Mouse (Mus musculus) intestine, embryonic 15.5 days (tissue): ENCODE measurements around the gene Ncf2. TPM values are rescaled to one million over a fixed set of nuclear protein-coding genes. Genes with fewer than 3 reads are reported as not detected.

Source experiments
- ATAC-seq: fragments of 200-750 bp; cut with Nextera tagmentation; 2 replicates; pipeline ENCODE4 v1.8.0; 2017; ENCODE audit warnings: moderate TSS enrichment, moderate library complexity
- H3K27ac ChIP-seq: fragments of 300-500 bp; sonication (generic); 2 replicates; pipeline ENCODE4 v1.5.1; 2015; ENCODE audit warnings: mild to moderate bottlenecking, inconsistent platforms
- H3K27me3 ChIP-seq: fragments of 300-500 bp; sonication (generic); replicated peaks from 2 replicates; pipeline ENCODE4 v1.6.1; 2015; ENCODE audit warnings: inconsistent platforms
- H3K36me3 ChIP-seq: fragments of 300-500 bp; sonication (generic); 2 replicates; pipeline ENCODE4 v1.6.1; 2015; ENCODE audit warnings: inconsistent platforms
- H3K4me1 ChIP-seq: fragments of 300-500 bp; sonication (generic); replicated peaks from 2 replicates; pipeline ENCODE4 v1.6.1; 2015; ENCODE audit warnings: inconsistent platforms
- H3K4me2 ChIP-seq: fragments of 300-500 bp; sonication (generic); replicated peaks from 2 replicates; pipeline ENCODE4 v1.6.1; 2015; ENCODE audit warnings: mild to moderate bottlenecking, inconsistent platforms
- H3K4me3 ChIP-seq: fragments of 300-500 bp; sonication (generic); replicated peaks from 2 replicates; pipeline ENCODE4 v1.5.1; 2015; ENCODE audit warnings: inconsistent platforms
- H3K9ac ChIP-seq: fragments of 300-500 bp; sonication (generic); 2 replicates; pipeline ENCODE4 v1.6.1; 2015; ENCODE audit warnings: inconsistent platforms
- H3K9me3 ChIP-seq: fragments of 300-500 bp; sonication (generic); 2 replicates; pipeline ENCODE4 v1.6.1; 2016; ENCODE audit warnings: inconsistent platforms
- WGBS: fragments of 180-500 bp; shearing (Covaris S2); methylation state at CpG from one replicate; pipeline ENCODE4 v1.1.7; 2015; 5-methylcytosine and 5-hydroxymethylcytosine counted together
- polyA plus RNA-seq: library from polyadenylated mRNA; unstranded; fragments of >200 nt; fragmentation: Nextera tagmentation; extraction: Ambion mirVana; gene quantifications from 2 replicates; pipeline ENCODE4 v1.2.1, GENCODE M21; 2015

Ncf2 gene
- polyA plus RNA-seq, 1 experiment from 2014 or later = 8.8 TPM

DNA sequence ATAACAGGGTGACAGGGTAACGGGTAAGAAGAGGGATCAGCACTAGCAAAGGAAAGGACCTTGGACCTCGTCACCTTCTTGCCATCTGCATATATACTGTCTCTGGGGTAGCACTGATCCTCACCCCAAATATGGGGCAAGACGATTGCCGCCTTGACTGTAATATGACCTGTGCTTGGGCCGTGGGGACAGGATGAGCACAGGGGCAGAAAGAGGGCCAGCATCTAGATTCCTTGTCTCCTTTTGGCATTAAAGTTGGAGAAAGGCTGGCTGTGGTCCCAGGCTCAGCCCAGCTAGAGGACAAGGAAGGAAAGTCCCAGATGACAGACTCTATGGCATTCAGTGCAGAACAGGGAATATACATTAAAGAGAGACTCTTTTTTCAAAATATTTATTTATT lies 26.5 kb downstream of the Ncf2 start:
- H3K9me3 ChIP-seq = no peaks in the 10 kb centered on the region
- 78% methylated on average over 5 of the region's 5 CpGs for WGBS
- ATAC-seq = no peak
- H3K4me1 ChIP-seq = no peaks in the 10 kb centered on the region
- no peaks in the 10 kb centered on the region for H3K36me3 ChIP-seq
- H3K9ac ChIP-seq = no peak overlapping the region
- no peak overlapping the region for H3K27ac ChIP-seq
- no peak overlapping the region for H3K4me2 ChIP-seq
- no peak overlapping the region for H3K4me3 ChIP-seq
- no peaks in the 10 kb centered on the region for H3K27me3 ChIP-seq

DNA sequence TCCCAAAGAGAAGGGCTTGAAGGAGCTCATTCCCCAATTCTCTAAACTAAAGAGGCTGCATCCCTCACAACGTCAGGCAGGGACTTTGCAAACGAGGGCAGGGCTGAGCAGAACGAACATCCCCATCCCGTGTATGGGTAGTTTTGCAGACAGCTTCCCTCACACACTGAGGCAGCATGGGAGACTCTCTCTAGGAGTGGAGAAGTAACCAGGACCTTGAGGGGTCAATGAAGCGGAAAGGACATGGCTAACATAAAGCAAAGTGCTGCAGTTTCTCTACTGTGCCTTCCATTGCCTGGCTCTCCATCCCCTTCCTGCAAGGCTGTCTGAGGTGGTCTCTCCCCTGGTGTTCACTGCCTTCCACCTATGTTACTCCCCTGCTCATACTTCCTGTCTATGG lies 28.2 kb downstream of the Ncf2 start:
- no peak overlapping the region for H3K9ac ChIP-seq
- ATAC-seq = no peak
- no peak overlapping the region for H3K27ac ChIP-seq
- WGBS = 78% methylated on average over 5 of the region's 5 CpGs
- no peaks in the 10 kb centered on the region for H3K27me3 ChIP-seq
- H3K36me3 ChIP-seq = no peaks in the 10 kb centered on the region
- no peak overlapping the region for H3K4me2 ChIP-seq
- no peaks in the 10 kb centered on the region for H3K4me1 ChIP-seq
- H3K4me3 ChIP-seq = no peak overlapping the region
- H3K9me3 ChIP-seq = no peaks in the 10 kb centered on the region

DNA sequence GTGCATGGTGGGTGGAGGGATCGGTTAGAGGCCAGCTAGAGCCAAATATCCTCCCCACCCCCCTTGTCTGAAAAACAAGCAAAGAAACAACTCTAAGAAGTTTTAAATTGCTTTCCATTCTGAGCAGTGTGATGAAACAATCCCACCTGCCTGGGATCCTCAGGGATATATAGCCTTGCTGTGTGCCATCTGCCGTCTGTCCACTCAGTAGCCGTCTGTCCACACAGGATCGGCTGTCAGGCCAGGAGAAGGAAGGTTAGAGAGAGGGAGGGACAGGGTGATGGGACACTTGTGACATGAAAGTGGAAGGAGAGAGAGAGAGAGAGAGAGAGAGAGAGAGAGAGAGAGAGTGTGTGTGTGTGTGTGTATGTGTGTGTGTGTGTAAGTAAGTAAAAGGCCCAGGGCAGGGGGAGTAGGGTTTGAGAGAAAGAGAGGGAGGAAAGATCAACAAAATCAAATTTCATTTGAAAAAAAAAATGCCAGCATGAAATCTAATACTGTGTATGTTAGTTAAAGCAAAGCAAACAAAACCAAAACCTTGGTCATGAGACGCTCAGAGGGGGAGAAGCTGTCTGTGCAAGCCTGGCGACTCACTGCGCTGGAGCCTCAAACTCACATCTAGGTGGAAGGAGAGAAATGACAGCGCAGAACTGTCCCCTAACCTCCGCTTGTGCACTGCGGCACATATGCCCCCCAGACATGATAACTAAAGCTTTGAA lies 28.8 kb downstream of the Ncf2 start:
- Histone ChIP-seq H3K36me3 (no peaks in the 10 kb centered on the region), H3K4me3 (no peak overlapping the region), H3K4me2 (no peak overlapping the region), H3K27ac (no peak overlapping the region), H3K9me3 (no peaks in the 10 kb centered on the region), H3K27me3 (no peaks in the 10 kb centered on the region), H3K4me1 (no peaks in the 10 kb centered on the region), H3K9ac (no peak overlapping the region)
- WGBS = 74% methylated on average over 10 of the region's 10 CpGs
- ATAC-seq = no peak

DNA sequence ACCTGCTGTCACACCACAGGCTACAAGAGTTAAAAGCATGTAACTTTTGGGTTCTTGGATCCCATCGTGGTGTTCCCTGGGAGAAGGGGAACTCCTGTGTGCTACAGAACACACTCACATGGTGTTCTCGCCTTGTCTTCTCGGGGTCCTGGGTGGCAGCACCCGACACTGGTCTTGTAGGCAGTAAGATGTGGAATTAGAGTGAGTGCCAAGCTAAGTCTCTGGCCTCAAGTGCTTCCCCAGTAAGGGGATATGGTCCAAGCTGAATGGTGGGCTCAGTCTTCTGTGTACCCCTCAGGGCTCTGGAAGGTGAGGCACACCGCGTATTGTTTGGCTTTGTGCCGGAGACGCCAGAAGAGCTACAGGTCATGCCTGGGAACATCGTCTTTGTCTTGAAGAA lies 30.1 kb downstream of the Ncf2 start:
- ATAC-seq = no peak
- Histone ChIP-seq H3K4me3 (no peak overlapping the region), H3K4me2 (no peak overlapping the region), H3K27ac (no peak overlapping the region), H3K36me3 (no peaks in the 10 kb centered on the region), H3K9ac (no peak overlapping the region), H3K4me1 (no peaks in the 10 kb centered on the region), H3K27me3 (no peaks in the 10 kb centered on the region), H3K9me3 (no peaks in the 10 kb centered on the region)
- WGBS = 93% methylated on average over 9 of the region's 9 CpGs

DNA sequence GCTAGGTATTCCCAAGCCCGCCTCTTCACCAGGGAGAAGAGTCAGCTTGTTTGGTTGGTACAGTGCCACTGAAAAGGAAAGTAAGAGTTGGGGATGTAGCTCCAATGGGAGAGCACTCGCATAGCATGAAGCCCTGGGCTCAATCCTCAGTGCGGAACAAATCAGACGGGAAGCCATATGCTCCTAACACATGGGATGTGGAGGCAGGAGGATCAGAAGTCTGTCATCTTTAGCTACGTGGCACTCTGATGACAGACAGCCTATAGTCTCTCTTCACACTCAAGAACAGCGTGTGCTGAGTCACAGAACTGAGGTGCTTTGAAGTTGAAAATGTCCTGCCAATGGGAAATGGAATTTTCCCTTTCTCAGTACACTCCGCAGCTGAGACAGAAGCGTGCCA lies 31.0 kb downstream of the Ncf2 start:
- ATAC-seq = no peak
- no peaks in the 10 kb centered on the region for H3K36me3 ChIP-seq
- no peak overlapping the region for H3K4me3 ChIP-seq
- no peaks in the 10 kb centered on the region for H3K4me1 ChIP-seq
- H3K9me3 ChIP-seq = no peaks in the 10 kb centered on the region
- no peak overlapping the region for H3K9ac ChIP-seq
- H3K27me3 ChIP-seq = no peaks in the 10 kb centered on the region
- no peak overlapping the region for H3K4me2 ChIP-seq
- 87% methylated on average over 8 of the region's 8 CpGs for WGBS
- H3K27ac ChIP-seq = no peak overlapping the region

DNA sequence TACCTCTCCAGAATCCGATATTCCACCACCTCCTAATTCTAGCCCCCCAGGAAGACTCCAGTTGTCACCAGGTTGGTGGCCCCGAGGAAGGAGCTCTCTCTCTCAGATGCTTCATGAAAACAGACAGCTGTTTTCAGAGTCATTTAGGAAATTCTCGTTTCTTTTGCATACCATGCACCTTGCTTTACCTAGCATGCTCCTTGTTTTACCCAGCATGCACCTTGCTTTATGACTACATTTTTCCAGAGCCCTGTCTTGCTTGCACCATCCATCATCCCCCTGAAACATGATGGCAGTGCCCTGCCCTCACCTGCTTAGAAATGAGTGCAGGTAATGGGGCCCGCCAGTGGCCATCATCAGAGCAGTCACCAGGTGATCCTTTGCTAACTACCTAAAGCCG lies 31.6 kb downstream of the Ncf2 start:
- H3K27me3 ChIP-seq = no peaks in the 10 kb centered on the region

DNA sequence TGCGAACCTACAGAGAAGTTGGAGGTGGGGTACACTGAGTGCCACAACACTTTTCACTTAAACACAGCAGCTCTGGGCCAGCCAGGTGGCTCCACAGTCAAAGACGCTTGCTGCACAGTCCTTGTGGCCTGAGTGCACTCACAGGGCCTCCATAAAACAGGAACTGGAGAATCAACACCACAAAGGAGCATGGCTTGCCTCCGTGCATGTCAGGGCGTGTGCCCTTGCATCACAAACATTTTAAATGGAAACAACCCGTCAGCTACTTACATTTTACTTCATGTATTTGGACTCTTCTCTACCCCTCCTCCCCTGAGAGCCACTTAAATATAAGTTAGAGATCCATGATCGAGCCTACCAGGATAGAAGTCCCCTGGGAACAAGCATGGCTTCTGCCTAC lies 32.3 kb downstream of the Ncf2 start:
- Histone ChIP-seq H3K27me3 (no peaks in the 10 kb centered on the region), H3K36me3 (peaks cover 7% of the 10 kb centered on the region), H3K27ac (no peak overlapping the region), H3K4me1 (no peaks in the 10 kb centered on the region), H3K4me3 (no peak overlapping the region), H3K9ac (no peak overlapping the region), H3K4me2 (no peak overlapping the region), H3K9me3 (no peaks in the 10 kb centered on the region)
- ATAC-seq = no peak
- 80% methylated on average over 6 of the region's 6 CpGs for WGBS

More for the DNA sequence above, 31.6 kb downstream of the Ncf2 start:
- no peaks in the 10 kb centered on the region for H3K9me3 ChIP-seq
- H3K4me3 ChIP-seq = no peak overlapping the region
- 75% methylated on average over 5 of the region's 5 CpGs for WGBS
- H3K27ac ChIP-seq = no peak overlapping the region
- ATAC-seq = no peak
- no peak overlapping the region for H3K9ac ChIP-seq
- no peak overlapping the region for H3K4me2 ChIP-seq
- H3K36me3 ChIP-seq = peaks cover 2% of the 10 kb centered on the region
- no peaks in the 10 kb centered on the region for H3K4me1 ChIP-seq

DNA sequence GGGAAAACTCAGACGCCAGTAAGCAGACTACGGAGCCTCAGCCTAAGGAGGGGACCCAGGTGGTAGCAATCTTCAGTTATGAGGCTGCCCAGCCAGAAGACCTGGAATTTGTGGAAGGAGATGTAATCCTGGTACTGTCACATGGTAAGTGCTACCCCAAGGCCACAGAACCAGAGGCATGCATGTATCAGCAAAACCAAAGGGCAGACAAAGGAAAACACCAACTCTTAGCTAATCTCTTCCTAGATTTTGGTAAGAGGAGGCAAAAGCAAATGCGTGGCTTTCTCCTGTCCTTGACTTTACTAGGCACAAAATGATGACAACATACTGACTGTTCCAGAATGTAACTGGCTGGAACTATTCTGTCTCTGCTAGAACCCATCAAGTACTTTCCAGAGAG lies 35.1 kb downstream of the Ncf2 start:
- Histone ChIP-seq H3K4me2 (no peak overlapping the region), H3K4me1 (no peaks in the 10 kb centered on the region), H3K9me3 (no peaks in the 10 kb centered on the region), H3K4me3 (no peak overlapping the region), H3K36me3 (peaks cover 25% of the 10 kb centered on the region), H3K27me3 (no peaks in the 10 kb centered on the region), H3K9ac (no peak overlapping the region), H3K27ac (no peak overlapping the region)
- WGBS = 97% methylated on average over 3 of the region's 3 CpGs
- no peak for ATAC-seq

DNA sequence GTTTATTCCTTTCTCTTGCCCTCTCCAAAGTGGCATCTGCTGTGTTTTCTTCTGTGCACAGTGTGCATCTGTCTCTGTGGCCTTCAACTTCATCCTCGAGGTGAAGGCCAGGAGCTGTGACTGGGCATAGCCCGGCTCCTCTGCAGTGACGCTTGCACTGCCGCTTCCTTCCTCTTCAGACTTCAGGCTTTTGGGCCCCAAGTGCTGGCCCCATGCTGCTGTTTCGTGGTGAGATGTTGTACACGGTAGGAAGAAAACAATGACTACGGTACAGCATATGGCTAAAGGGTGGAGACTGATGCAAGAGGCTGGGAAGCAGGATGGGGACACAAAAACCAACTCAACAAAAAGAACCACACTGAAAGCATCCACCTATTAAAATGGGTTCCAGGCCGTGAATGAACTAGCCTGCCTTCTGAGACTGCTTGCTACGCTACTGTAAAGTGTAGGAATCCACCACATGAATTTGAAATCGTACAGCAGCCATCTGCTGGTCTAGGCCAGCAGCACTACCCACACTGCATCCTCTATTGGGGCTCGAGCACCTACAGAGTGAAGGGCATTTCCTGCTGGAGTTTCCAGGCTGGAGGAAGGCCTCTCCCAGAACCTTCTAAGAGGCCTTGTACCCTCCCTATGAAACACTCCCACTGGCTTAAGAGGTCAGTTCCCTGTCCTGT lies 38.2 kb downstream of the Ncf2 start:
- peaks cover 33% of the 10 kb centered on the region for H3K36me3 ChIP-seq
- no peak for ATAC-seq
- no peaks in the 10 kb centered on the region for H3K27me3 ChIP-seq
- whole genome bisulfite sequencing = 82% methylated on average over 11 of the region's 11 CpGs
- no peak overlapping the region for H3K9ac ChIP-seq
- no peaks in the 10 kb centered on the region for H3K9me3 ChIP-seq
- H3K27ac ChIP-seq = no peak overlapping the region
- no peaks in the 10 kb centered on the region for H3K4me1 ChIP-seq
- no peak overlapping the region for H3K4me2 ChIP-seq
- no peak overlapping the region for H3K4me3 ChIP-seq

DNA sequence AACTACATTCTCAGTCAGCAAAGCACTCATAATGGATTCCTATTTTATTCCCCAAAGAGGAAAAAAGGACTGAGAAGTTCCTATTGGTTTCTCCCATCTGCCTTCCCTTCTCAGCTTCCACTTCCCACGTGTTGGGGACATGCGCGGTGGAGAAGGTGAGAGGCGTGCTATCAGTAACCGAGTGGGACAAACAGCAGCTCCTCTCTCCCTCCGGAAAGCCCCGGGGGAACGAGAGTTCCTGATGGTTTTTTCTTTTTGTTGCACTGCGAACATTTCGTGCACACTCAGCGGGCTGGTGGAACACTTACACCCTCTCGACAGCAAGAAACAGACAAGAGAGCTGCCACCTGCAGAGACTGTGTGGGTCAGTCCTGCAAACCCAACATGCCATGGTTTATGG lies 38.8 kb downstream of the Ncf2 start:
- no peaks in the 10 kb centered on the region for H3K4me1 ChIP-seq
- ATAC-seq = no peak
- WGBS = 91% methylated on average over 12 of the region's 12 CpGs
- H3K27ac ChIP-seq = no peak overlapping the region
- H3K27me3 ChIP-seq = no peaks in the 10 kb centered on the region
- H3K9ac ChIP-seq = no peak overlapping the region
- H3K4me3 ChIP-seq = no peak overlapping the region
- peaks cover 37% of the 10 kb centered on the region for H3K36me3 ChIP-seq
- H3K9me3 ChIP-seq = no peaks in the 10 kb centered on the region
- H3K4me2 ChIP-seq = no peak overlapping the region

DNA sequence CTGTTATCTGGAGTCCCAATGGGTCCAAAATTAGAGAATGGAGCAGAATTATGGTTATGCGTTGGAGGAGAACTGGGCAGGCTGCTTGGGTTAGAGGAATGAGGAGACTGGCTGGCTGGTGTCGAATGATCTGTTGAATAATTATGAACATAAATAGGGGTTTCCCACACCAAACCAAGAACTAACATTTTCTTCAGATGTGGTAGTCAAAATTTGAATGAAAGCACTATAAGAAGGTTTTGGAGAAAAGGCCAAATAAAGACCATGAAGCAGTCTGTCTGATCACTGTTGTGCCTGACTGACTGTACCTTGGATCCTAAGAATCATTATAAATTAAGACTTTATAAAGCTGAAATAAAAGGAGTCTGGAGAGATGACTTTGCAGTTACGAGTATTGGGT lies 40.3 kb downstream of the Ncf2 start:
- Histone ChIP-seq H3K9ac (no peak overlapping the region), H3K9me3 (no peaks in the 10 kb centered on the region), H3K4me2 (no peak overlapping the region), H3K4me3 (no peak overlapping the region), H3K27me3 (no peaks in the 10 kb centered on the region), H3K36me3 (peaks cover 49% of the 10 kb centered on the region), H3K4me1 (no peaks in the 10 kb centered on the region), H3K27ac (no peak overlapping the region)
- ATAC-seq = no peak
- WGBS = 90% methylated on average over 3 of the region's 3 CpGs

DNA sequence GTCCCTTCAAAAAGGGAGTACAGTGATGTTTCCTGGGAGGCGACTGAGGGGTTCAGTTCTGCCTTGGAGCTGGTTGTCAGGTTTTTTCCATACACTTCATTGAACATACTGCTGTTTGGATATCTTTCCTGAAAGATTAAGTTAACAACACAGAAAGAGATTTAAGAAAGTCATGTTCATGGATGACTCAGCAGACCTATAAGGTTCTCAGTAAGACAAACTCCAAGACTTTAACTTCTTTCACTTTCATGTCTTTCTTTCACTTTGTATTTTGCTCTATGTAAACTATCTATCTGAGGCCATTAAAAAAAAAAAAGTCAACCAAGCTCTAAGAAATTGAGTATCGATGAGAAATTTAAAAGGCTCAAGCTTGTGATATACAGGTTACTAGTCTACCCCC lies 41.1 kb downstream of the Ncf2 start:
- Histone ChIP-seq H3K9me3 (no peaks in the 10 kb centered on the region), H3K4me3 (no peak overlapping the region), H3K9ac (no peak overlapping the region), H3K27me3 (no peaks in the 10 kb centered on the region), H3K4me1 (no peaks in the 10 kb centered on the region), H3K4me2 (no peak overlapping the region), H3K36me3 (peaks cover 53% of the 10 kb centered on the region), H3K27ac (no peak overlapping the region)
- ATAC-seq = no peak
- 94% methylated on average over 2 of the region's 2 CpGs for WGBS

DNA sequence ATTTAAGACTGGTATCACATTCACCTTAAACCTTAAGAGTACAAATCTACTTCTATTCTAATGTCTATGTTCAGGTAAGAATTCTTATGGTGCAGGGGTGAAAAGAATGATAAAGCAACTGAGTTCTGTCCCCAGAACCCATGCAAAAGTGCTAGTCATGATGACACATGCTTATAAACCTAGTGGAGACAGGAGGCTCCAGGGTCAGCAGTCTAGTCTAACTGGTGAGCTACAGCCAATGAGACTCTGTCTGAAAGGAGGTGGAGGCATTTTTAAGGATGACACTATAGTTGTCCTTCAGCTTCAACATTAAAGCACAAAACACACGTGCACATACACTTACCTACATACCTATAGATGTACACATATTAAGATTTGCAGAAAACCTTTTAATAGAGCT lies 44.6 kb downstream of the Ncf2 start:
- no peak overlapping the region for H3K4me2 ChIP-seq
- no peak overlapping the region for H3K9ac ChIP-seq
- peaks cover 44% of the 10 kb centered on the region for H3K36me3 ChIP-seq
- H3K27ac ChIP-seq = no peak overlapping the region
- no peak overlapping the region for H3K4me3 ChIP-seq
- WGBS = 73% methylated on average over 1 of the region's 1 CpGs
- no peak for ATAC-seq
- no peaks in the 10 kb centered on the region for H3K9me3 ChIP-seq
- no peaks in the 10 kb centered on the region for H3K4me1 ChIP-seq
- no peaks in the 10 kb centered on the region for H3K27me3 ChIP-seq
